Mouse (Mus musculus) liver, embryonic 13.5 days (tissue): ENCODE measurements around the gene Htr6. TPM values are rescaled to one million over a fixed set of nuclear protein-coding genes. Genes with fewer than 3 reads are reported as not detected.

Experiments
- ATAC-seq: fragments of 200-750 bp; cut with Nextera tagmentation; 2 replicates; pipeline ENCODE4 v1.8.0; 2017; ENCODE audit warnings: low read depth, mild to moderate bottlenecking, moderate number of reproducible peaks, moderate library complexity
- DNase-seq: peaks from one replicate; pipeline ENCODE4 v3.0.0; 2022
- H3K27ac ChIP-seq: fragments of 300-500 bp; sonication (generic); 2 replicates; pipeline ENCODE4 v1.5.1; 2015; ENCODE audit warnings: moderate library complexity, mild to moderate bottlenecking, inconsistent platforms
- H3K27me3 ChIP-seq: fragments of 300-500 bp; sonication (generic); 2 replicates; pipeline ENCODE4 v1.6.1; 2015; ENCODE audit warnings: mild to moderate bottlenecking, inconsistent platforms
- H3K36me3 ChIP-seq: fragments of 300-500 bp; sonication (generic); 2 replicates; pipeline ENCODE4 v1.6.1; 2015; ENCODE audit warnings: mild to moderate bottlenecking, inconsistent platforms
- H3K4me1 ChIP-seq: fragments of 300-500 bp; sonication (generic); replicated peaks from 2 replicates; pipeline ENCODE4 v1.6.1; 2015; ENCODE audit warnings: inconsistent platforms
- H3K4me2 ChIP-seq: fragments of 300-500 bp; sonication (generic); 2 replicates; pipeline ENCODE4 v1.6.1; 2015; ENCODE audit warnings: inconsistent platforms, mild to moderate bottlenecking, moderate library complexity
- H3K4me3 ChIP-seq: fragments of 300-500 bp; sonication (generic); replicated peaks from 2 replicates; pipeline ENCODE4 v1.5.1; 2015; ENCODE audit warnings: mild to moderate bottlenecking, inconsistent platforms
- H3K9ac ChIP-seq: fragments of 300-500 bp; sonication (generic); 2 replicates; pipeline ENCODE4 v1.6.1; 2015; ENCODE audit warnings: mild to moderate bottlenecking, inconsistent platforms
- H3K9me3 ChIP-seq: fragments of 300-500 bp; sonication (generic); replicated peaks from 2 replicates; pipeline ENCODE4 v1.6.1; 2016; ENCODE audit warnings: inconsistent platforms
- WGBS: fragments of 180-500 bp; shearing (Covaris S2); methylation state at CpG from one replicate; pipeline ENCODE4 v1.1.7; 2015; ENCODE audit not compliant: insufficient replicate concordance; 5-methylcytosine and 5-hydroxymethylcytosine counted together
- polyA plus RNA-seq: library from polyadenylated mRNA; unstranded; fragments of >200 nt; fragmentation: Nextera tagmentation; extraction: Ambion mirVana; gene quantifications from 2 replicates; pipeline ENCODE4 v1.2.1, GENCODE M21; 2015

The Htr6 gene
- polyA plus RNA-seq, 1 experiment from 2014 or later: not detected

GRCm38 (mm10) chr4:139068287-139068686 is 7.1 kb downstream of the Htr6 start:
- Histone ChIP-seq H3K36me3 (no peaks in the 10 kb centered on the region), H3K27me3 (peaks cover 49% of the 10 kb centered on the region), H3K4me1 (no peaks in the 10 kb centered on the region), H3K27ac (no peak overlapping the region), H3K4me2 (no peak overlapping the region), H3K9me3 (no peaks in the 10 kb centered on the region), H3K9ac (no peak overlapping the region), H3K4me3 (no peak overlapping the region)
- ATAC-seq (no peak), DNase-seq (no peak)
- WGBS: 20% methylated on average over 4 of the region's 4 CpGs

- 82% methylated on average over 5 of the region's 5 CpGs for WGBS
- Histone ChIP-seq H3K4me1 (no peaks in the 10 kb centered on the region), H3K27ac (no peak overlapping the region), H3K4me2 (no peak overlapping the region), H3K27me3 (peaks cover 16% of the 10 kb centered on the region), H3K9ac (no peak overlapping the region), H3K36me3 (no peaks in the 10 kb centered on the region), H3K4me3 (no peak overlapping the region), H3K9me3 (no peaks in the 10 kb centered on the region)
- ATAC-seq: no peak
- DNase-seq: no peak
These were observed 10.5 kb downstream of the Htr6 start for GRCm38 (mm10) chr4:139064831-139065230.

- 7% methylated on average over 7 of the region's 7 CpGs for WGBS
- DNase-seq: no peak
These were observed 15.8 kb downstream of the Htr6 start for GRCm38 (mm10) chr4:139059569-139059968.

GRCm38 (mm10) chr4:139058029-139058428 is 17.3 kb downstream of the Htr6 start:
- H3K9ac ChIP-seq: no peak overlapping the region
- H3K9me3 ChIP-seq: no peaks in the 10 kb centered on the region
- ATAC-seq (no peak), DNase-seq (no peak)
- no peak overlapping the region for H3K27ac ChIP-seq
- H3K4me2 ChIP-seq: no peak overlapping the region
- H3K36me3 ChIP-seq: no peaks in the 10 kb centered on the region
- WGBS: 72% methylated on average over 5 of the region's 5 CpGs
- no peaks in the 10 kb centered on the region for H3K4me1 ChIP-seq
- no peak overlapping the region for H3K4me3 ChIP-seq
- H3K27me3 ChIP-seq: no peaks in the 10 kb centered on the region

More at GRCm38 (mm10) chr4:139059569-139059968, 15.8 kb downstream of the Htr6 start:
- ATAC-seq: no peak
- no peak overlapping the region for H3K4me2 ChIP-seq
- no peaks in the 10 kb centered on the region for H3K36me3 ChIP-seq
- no peaks in the 10 kb centered on the region for H3K4me1 ChIP-seq
- no peak overlapping the region for H3K4me3 ChIP-seq
- H3K27ac ChIP-seq: no peak overlapping the region
- H3K9ac ChIP-seq: no peak overlapping the region
- H3K9me3 ChIP-seq: no peaks in the 10 kb centered on the region
- H3K27me3 ChIP-seq: no peaks in the 10 kb centered on the region

GRCm38 (mm10) chr4:139057291-139057690 is 18.1 kb downstream of the Htr6 start:
- Histone ChIP-seq H3K9ac (no peak overlapping the region), H3K4me1 (no peaks in the 10 kb centered on the region), H3K9me3 (no peaks in the 10 kb centered on the region), H3K4me3 (no peak overlapping the region), H3K4me2 (no peak overlapping the region), H3K27ac (no peak overlapping the region), H3K27me3 (no peaks in the 10 kb centered on the region), H3K36me3 (no peaks in the 10 kb centered on the region)
- DNase-seq: no peak
- 63% methylated on average over 5 of the region's 5 CpGs for WGBS
- ATAC-seq: no peak

- Histone ChIP-seq H3K4me3 (no peak overlapping the region), H3K4me1 (no peaks in the 10 kb centered on the region), H3K4me2 (no peak overlapping the region), H3K27me3 (no peaks in the 10 kb centered on the region), H3K9ac (no peak overlapping the region), H3K9me3 (no peaks in the 10 kb centered on the region), H3K36me3 (no peaks in the 10 kb centered on the region), H3K27ac (no peak overlapping the region)
- WGBS: 44% methylated on average over 3 of the region's 3 CpGs
- ATAC-seq (no peak), DNase-seq (no peak)
These were observed 19.6 kb downstream of the Htr6 start for GRCm38 (mm10) chr4:139055744-139056143.

GRCm38 (mm10) chr4:139055336-139055735 is 20.0 kb downstream of the Htr6 start:
- WGBS: 61% methylated on average over 4 of the region's 4 CpGs
- no peak overlapping the region for H3K4me2 ChIP-seq
- H3K4me1 ChIP-seq: no peaks in the 10 kb centered on the region
- no peak for DNase-seq
- H3K36me3 ChIP-seq: no peaks in the 10 kb centered on the region
- H3K9me3 ChIP-seq: no peaks in the 10 kb centered on the region
- no peak overlapping the region for H3K9ac ChIP-seq
- no peak for ATAC-seq
- no peak overlapping the region for H3K4me3 ChIP-seq
- H3K27me3 ChIP-seq: no peaks in the 10 kb centered on the region
- H3K27ac ChIP-seq: no peak overlapping the region

- no peak overlapping the region for H3K27ac ChIP-seq
- 46% methylated on average over 9 of the region's 9 CpGs for WGBS
These were observed 21.0 kb downstream of the Htr6 start for GRCm38 (mm10) chr4:139054300-139054923.

GRCm38 (mm10) chr4:139053391-139053790 is 22.0 kb downstream of the Htr6 start:
- ATAC-seq: no peak

More at GRCm38 (mm10) chr4:139054300-139054923, 21.0 kb downstream of the Htr6 start:
- Histone ChIP-seq H3K4me2 (no peak overlapping the region), H3K9ac (no peak overlapping the region), H3K4me1 (no peaks in the 10 kb centered on the region), H3K4me3 (no peak overlapping the region), H3K9me3 (no peaks in the 10 kb centered on the region), H3K27me3 (no peaks in the 10 kb centered on the region), H3K36me3 (no peaks in the 10 kb centered on the region)
- DNase-seq (no peak), ATAC-seq (no peak)

GRCm38 (mm10) chr4:139052796-139053195 is 22.6 kb downstream of the Htr6 start:
- Histone ChIP-seq H3K36me3 (no peaks in the 10 kb centered on the region), H3K4me3 (no peak overlapping the region), H3K27me3 (no peaks in the 10 kb centered on the region), H3K27ac (no peak overlapping the region), H3K9me3 (no peaks in the 10 kb centered on the region), H3K4me2 (no peak overlapping the region), H3K4me1 (no peaks in the 10 kb centered on the region), H3K9ac (no peak overlapping the region)
- DNase-seq: no peak
- 63% methylated on average over 7 of the region's 7 CpGs for WGBS
- ATAC-seq: no peak

More at GRCm38 (mm10) chr4:139053391-139053790, 22.0 kb downstream of the Htr6 start:
- Histone ChIP-seq H3K9ac (no peak overlapping the region), H3K27ac (no peak overlapping the region), H3K9me3 (no peaks in the 10 kb centered on the region), H3K36me3 (no peaks in the 10 kb centered on the region), H3K4me2 (no peak overlapping the region), H3K4me1 (no peaks in the 10 kb centered on the region), H3K27me3 (no peaks in the 10 kb centered on the region), H3K4me3 (no peak overlapping the region)
- no peak for DNase-seq
- 66% methylated on average over 5 of the region's 5 CpGs for WGBS

GRCm38 (mm10) chr4:139048518-139048917 is 26.9 kb downstream of the Htr6 start:
- Histone ChIP-seq H3K27ac (no peak overlapping the region), H3K4me3 (no peak overlapping the region), H3K9me3 (no peaks in the 10 kb centered on the region; the same call in 1 of the 2 replicates), H3K27me3 (no peaks in the 10 kb centered on the region), H3K36me3 (no peaks in the 10 kb centered on the region), H3K4me1 (no peaks in the 10 kb centered on the region), H3K9ac (no peak overlapping the region), H3K4me2 (no peak overlapping the region)
- ATAC-seq (no peak), DNase-seq (no peak)
- 66% methylated on average over 6 of the region's 6 CpGs for WGBS

- no peak overlapping the region for H3K4me2 ChIP-seq
- DNase-seq (no peak), ATAC-seq (no peak)
- H3K4me3 ChIP-seq: no peak overlapping the region
- H3K27ac ChIP-seq: no peak overlapping the region
- no peak overlapping the region for H3K9ac ChIP-seq
- no peaks in the 10 kb centered on the region; the same call in 1 of the 2 replicates for H3K9me3 ChIP-seq
- WGBS: 76% methylated on average over 5 of the region's 5 CpGs
- H3K27me3 ChIP-seq: no peaks in the 10 kb centered on the region
- no peaks in the 10 kb centered on the region for H3K36me3 ChIP-seq
- H3K4me1 ChIP-seq: no peaks in the 10 kb centered on the region
These were observed 29.0 kb downstream of the Htr6 start for GRCm38 (mm10) chr4:139046354-139046753.
